Mouse (Mus musculus): ENCODE results near the gene Grwd1. TPM values are rescaled to one million over a fixed set of nuclear protein-coding genes. Genes with fewer than 3 reads are reported as not detected.

Grwd1 gene
- polyA plus RNA-seq, 1 experiment from 2014 or later = 76.5 TPM

GRCm38 (mm10) chr7:45824598-45824997 is 6.1 kb downstream of the Grwd1 start, which contains the start of gene Kcnj14:
TSS of gene Kcnj14 (minus strand) at chr7:45824782.
- 71% methylated on average over 7 of the region's 7 CpGs for WGBS
- H3K27me3 ChIP-seq (ENCODE audit: control insufficient read depth, insufficient read depth, low read length) = no peaks in the 10 kb centered on the region
- H3K4me3 ChIP-seq (ENCODE audit: low read depth, low read length) = no peak within 1 kb of the TSS
- no peak within 1 kb of the TSS for H3K4me2 ChIP-seq (ENCODE audit: low read depth)
- H3K9me3 ChIP-seq (ENCODE audit: control insufficient read depth, low read length) = no peaks in the 10 kb centered on the region
- no peak within 1 kb of the TSS for H3K27ac ChIP-seq (ENCODE audit: low read depth, low read length)
- ATAC-seq (ENCODE audit: insufficient read depth, low FRiP score, low TSS enrichment) = no peak
- DNase-seq (ENCODE audit: low spot score) = no peak
- H3K36me3 ChIP-seq (ENCODE audit: control insufficient read depth, insufficient read depth, low read length) = peaks cover 28% of the 10 kb centered on the region
- no peak within 1 kb of the TSS for H3K9ac ChIP-seq (ENCODE audit: low read length)
- peaks cover under 1% of the 10 kb centered on the region; the same call in 1 of the 2 replicates for H3K4me1 ChIP-seq (ENCODE audit: control insufficient read depth, insufficient read depth, low read length)

GRCm38 (mm10) chr7:45820913-45821312 is 9.8 kb downstream of the Grwd1 start:
- Histone ChIP-seq H3K4me3 (ENCODE audit: low read depth, low read length) (no peak overlapping the region), H3K9ac (ENCODE audit: low read length) (no peak overlapping the region), H3K4me2 (ENCODE audit: low read depth) (no peak overlapping the region), H3K9me3 (ENCODE audit: control insufficient read depth, low read length) (no peaks in the 10 kb centered on the region), H3K4me1 (ENCODE audit: control insufficient read depth, insufficient read depth, low read length) (0 out of 2 replicates have a peak, but pooled peaks cover under 1% of the 10 kb centered on the region), H3K36me3 (ENCODE audit: control insufficient read depth, insufficient read depth, low read length) (peaks cover 11% of the 10 kb centered on the region), H3K27me3 (ENCODE audit: control insufficient read depth, insufficient read depth, low read length) (no peaks in the 10 kb centered on the region), H3K27ac (ENCODE audit: low read depth, low read length) (no peak overlapping the region)
- ATAC-seq (ENCODE audit: insufficient read depth, low FRiP score, low TSS enrichment) (no peak), DNase-seq (ENCODE audit: low spot score) (no peak)

- 0 out of 2 replicates have a peak overlapping the region, but pooled peaks have one; percentile 16 for H3K4me2 ChIP-seq (ENCODE audit: low read depth)
- H3K4me3 ChIP-seq (ENCODE audit: low read depth, low read length) = no peak overlapping the region
- WGBS = 9% methylated on average over 25 of the region's 25 CpGs
- DNase-seq (ENCODE audit: low spot score) (no peak), ATAC-seq (ENCODE audit: insufficient read depth, low FRiP score, low TSS enrichment) (no peak)
- no peaks in the 10 kb centered on the region for H3K27me3 ChIP-seq (ENCODE audit: control insufficient read depth, insufficient read depth, low read length)
- 0 out of 2 replicates have a peak overlapping the region, but pooled peaks have one; percentile 14 for H3K9ac ChIP-seq (ENCODE audit: low read length)
- H3K4me1 ChIP-seq (ENCODE audit: control insufficient read depth, insufficient read depth, low read length) = peaks cover 4% of the 10 kb centered on the region
- H3K9me3 ChIP-seq (ENCODE audit: control insufficient read depth, low read length) = no peaks in the 10 kb centered on the region
- no peak overlapping the region for H3K27ac ChIP-seq (ENCODE audit: low read depth, low read length)
- peaks cover 3% of the 10 kb centered on the region; the same call in 1 of the 2 replicates for H3K36me3 ChIP-seq (ENCODE audit: control insufficient read depth, insufficient read depth, low read length)
Measured at GRCm38 (mm10) chr7:45819843-45820242, 10.9 kb downstream of the Grwd1 start.

GRCm38 (mm10) chr7:45815984-45816351 is 14.8 kb downstream of the Grwd1 start:
- H3K4me2 ChIP-seq (ENCODE audit: low read depth) = no peak overlapping the region
- no peak overlapping the region for H3K27ac ChIP-seq (ENCODE audit: low read depth, low read length)
- 53% methylated on average over 2 of the region's 2 CpGs for WGBS
- no peaks in the 10 kb centered on the region for H3K27me3 ChIP-seq (ENCODE audit: control insufficient read depth, insufficient read depth, low read length)
- no peak overlapping the region for H3K9ac ChIP-seq (ENCODE audit: low read length)
- no peak overlapping the region for H3K4me3 ChIP-seq (ENCODE audit: low read depth, low read length)
- peaks cover 10% of the 10 kb centered on the region for H3K4me1 ChIP-seq (ENCODE audit: control insufficient read depth, insufficient read depth, low read length)
- no peak for ATAC-seq (ENCODE audit: insufficient read depth, low FRiP score, low TSS enrichment)
- no peaks in the 10 kb centered on the region for H3K9me3 ChIP-seq (ENCODE audit: control insufficient read depth, low read length)
- peaks cover 14% of the 10 kb centered on the region for H3K36me3 ChIP-seq (ENCODE audit: control insufficient read depth, insufficient read depth, low read length)
- no peak for DNase-seq (ENCODE audit: low spot score)

GRCm38 (mm10) chr7:45815323-45815983 is 15.3 kb downstream of the Grwd1 start:
- no peak overlapping the region for H3K9ac ChIP-seq (ENCODE audit: low read length)
- peaks cover 10% of the 10 kb centered on the region for H3K4me1 ChIP-seq (ENCODE audit: control insufficient read depth, insufficient read depth, low read length)
- H3K36me3 ChIP-seq (ENCODE audit: control insufficient read depth, insufficient read depth, low read length) = peaks cover 18% of the 10 kb centered on the region
- H3K27me3 ChIP-seq (ENCODE audit: control insufficient read depth, insufficient read depth, low read length) = no peaks in the 10 kb centered on the region
- WGBS = 55% methylated on average over 10 of the region's 10 CpGs
- H3K9me3 ChIP-seq (ENCODE audit: control insufficient read depth, low read length) = no peaks in the 10 kb centered on the region
- H3K4me2 ChIP-seq (ENCODE audit: low read depth) = no peak overlapping the region
- ATAC-seq (ENCODE audit: insufficient read depth, low FRiP score, low TSS enrichment) = no peak
- DNase-seq (ENCODE audit: low spot score) = no peak
- H3K4me3 ChIP-seq (ENCODE audit: low read depth, low read length) = no peak overlapping the region
- no peak overlapping the region for H3K27ac ChIP-seq (ENCODE audit: low read depth, low read length)

- Histone ChIP-seq H3K9ac (ENCODE audit: low read length) (no peak overlapping the region), H3K36me3 (ENCODE audit: control insufficient read depth, insufficient read depth, low read length) (peaks cover 21% of the 10 kb centered on the region), H3K4me3 (ENCODE audit: low read depth, low read length) (no peak overlapping the region; the same call in 1 of the 2 replicates), H3K4me1 (ENCODE audit: control insufficient read depth, insufficient read depth, low read length) (peaks cover 10% of the 10 kb centered on the region), H3K27ac (ENCODE audit: low read depth, low read length) (no peak overlapping the region), H3K9me3 (ENCODE audit: control insufficient read depth, low read length) (no peaks in the 10 kb centered on the region), H3K27me3 (ENCODE audit: control insufficient read depth, insufficient read depth, low read length) (no peaks in the 10 kb centered on the region), H3K4me2 (ENCODE audit: low read depth) (peak overlapping the region; percentile 39)
- ATAC-seq (ENCODE audit: insufficient read depth, low FRiP score, low TSS enrichment) = no peak
- WGBS = 7% methylated on average over 5 of the region's 5 CpGs
- DNase-seq (ENCODE audit: low spot score) = no peak
Measured at GRCm38 (mm10) chr7:45814841-45815240, 15.9 kb downstream of the Grwd1 start.

- no peaks in the 10 kb centered on the region for H3K9me3 ChIP-seq (ENCODE audit: control insufficient read depth, low read length)
- H3K4me2 ChIP-seq (ENCODE audit: low read depth) = peak within 1 kb of the TSS; percentile 88
- peaks cover 27% of the 10 kb centered on the region for H3K36me3 ChIP-seq (ENCODE audit: control insufficient read depth, insufficient read depth, low read length)
- peak within 1 kb of the TSS; percentile 92 for H3K4me3 ChIP-seq (ENCODE audit: low read depth, low read length)
- DNase-seq (ENCODE audit: low spot score) (peak; percentile 100), ATAC-seq (ENCODE audit: insufficient read depth, low FRiP score, low TSS enrichment) (peak; percentile 98)
- peak within 1 kb of the TSS; percentile 99 for H3K9ac ChIP-seq (ENCODE audit: low read length)
- peaks cover 10% of the 10 kb centered on the region for H3K4me1 ChIP-seq (ENCODE audit: control insufficient read depth, insufficient read depth, low read length)
- H3K27me3 ChIP-seq (ENCODE audit: control insufficient read depth, insufficient read depth, low read length) = no peaks in the 10 kb centered on the region
- WGBS = under 1% methylated on average over 51 of the region's 92 CpGs
- H3K27ac ChIP-seq (ENCODE audit: low read depth, low read length) = peak within 1 kb of the TSS; percentile 100
Measured at GRCm38 (mm10) chr7:45813787-45814779, 16.7 kb downstream of the Grwd1 start, which contains the start of gene Cyth2. TSS of gene Cyth2 (minus strand) at chr7:45814581.

- WGBS = 91% methylated on average over 8 of the region's 8 CpGs
- H3K27ac ChIP-seq (ENCODE audit: low read depth, low read length) = peak overlapping the region; percentile 39; the same call in 1 of the 2 replicates
- peak overlapping the region; percentile 88 for H3K4me2 ChIP-seq (ENCODE audit: low read depth)
- H3K4me3 ChIP-seq (ENCODE audit: low read depth, low read length) = peak overlapping the region; percentile 92
- DNase-seq (ENCODE audit: low spot score) (no peak), ATAC-seq (ENCODE audit: insufficient read depth, low FRiP score, low TSS enrichment) (no peak)
- H3K9me3 ChIP-seq (ENCODE audit: control insufficient read depth, low read length) = no peaks in the 10 kb centered on the region
- peaks cover 36% of the 10 kb centered on the region for H3K36me3 ChIP-seq (ENCODE audit: control insufficient read depth, insufficient read depth, low read length)
- H3K4me1 ChIP-seq (ENCODE audit: control insufficient read depth, insufficient read depth, low read length) = peaks cover 10% of the 10 kb centered on the region
- no peaks in the 10 kb centered on the region for H3K27me3 ChIP-seq (ENCODE audit: control insufficient read depth, insufficient read depth, low read length)
- H3K9ac ChIP-seq (ENCODE audit: low read length) = peak overlapping the region; percentile 99
Measured at GRCm38 (mm10) chr7:45812921-45813320, 17.8 kb downstream of the Grwd1 start.
